ENCODE assay signal across 15 mouse cellular contexts in the genomic region with DNA sequence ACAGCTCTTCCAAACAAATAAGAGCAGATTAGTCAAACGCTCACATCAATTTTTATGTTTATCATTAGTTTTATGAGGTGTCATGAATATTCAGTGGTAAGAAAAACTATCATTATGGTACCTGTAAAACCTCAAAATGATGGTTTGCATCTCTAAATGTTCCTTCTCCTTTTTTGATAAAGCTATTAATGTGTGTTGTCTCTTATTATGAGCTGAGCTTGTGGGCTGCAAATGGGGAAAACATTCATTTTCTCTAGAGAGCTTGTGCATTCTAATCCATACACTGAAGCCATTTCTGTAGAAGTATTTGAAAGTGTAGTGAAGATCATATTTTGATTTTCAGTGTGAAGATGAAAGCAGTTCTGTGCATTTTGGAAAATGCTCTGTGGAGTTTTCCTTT.
"Had no signal": no experiment of that assay in that cellular context is flagged by ENCODE, and none has a peak within 500 bp of the region (broad histone marks: within the 10 kb centered on the region; RNA-seq: fewer than 3 reads in every experiment).

No protein-coding gene starts in this region.

- H3K36me3 ChIP-seq: neural tube, embryonic 12.5 days; stomach, embryonic 15.5 days had no signal

- DNase-seq: retina, postnatal 1 day; right cerebral cortex, adult 18-20 months; right cerebral cortex, postnatal 14 days; right cerebral cortex, postnatal 25 days; right cerebral cortex, postnatal 4 days; spleen, adult 18-20 months; thymus, adult 18-20 months; thymus, adult 2 months; thymus, postnatal 14 days; thymus, postnatal 25 days; thymus, postnatal 36 days; thymus, postnatal 4 days had no signal

- H3K27ac ChIP-seq: neural tube, embryonic 12.5 days; stomach, embryonic 15.5 days; stomach, postnatal 0 days had no signal

- H3K4me3 ChIP-seq: neural tube, embryonic 12.5 days; stomach, embryonic 15.5 days had no signal

- H3K9me3 ChIP-seq: neural tube, embryonic 12.5 days; stomach, embryonic 15.5 days had no signal

- H3K9ac ChIP-seq: neural tube, embryonic 12.5 days; stomach, embryonic 15.5 days had no signal

- H3K27me3 ChIP-seq: neural tube, embryonic 12.5 days; stomach, embryonic 15.5 days had no signal

- H3K4me1 ChIP-seq: neural tube, embryonic 12.5 days; stomach, embryonic 15.5 days had no signal

- H3K4me2 ChIP-seq: neural tube, embryonic 12.5 days; stomach, embryonic 15.5 days had no signal
